Mouse (Mus musculus) hematopoietic stem cell, adult 5-6 weeks (primary cell): ENCODE results near the gene Ltbp1. TPM values are rescaled to one million over a fixed set of nuclear protein-coding genes. Genes with fewer than 3 reads are reported as not detected.

Experiments used
- ATAC-seq, 2 experiments: fragments of 125-278 bp in 1 of 2; replicated peaks in 1 of 2; 2 replicates each; pipeline ENCODE4 v1.8.0; 2016 to 2017; ENCODE audit warnings: inconsistent platforms in 2 of 2, mild to moderate bottlenecking in 2 of 2, moderate number of reproducible peaks in 2 of 2, low read depth in 1 of 2, moderate TSS enrichment in 1 of 2; ENCODE audit not compliant: low FRiP score in 2 of 2, poor library complexity in 2 of 2, severe bottlenecking in 2 of 2, insufficient read depth in 1 of 2, low TSS enrichment in 1 of 2
- total RNA-seq: library from RNA; stranded (forward); fragments of 172-1452, 232-1000 nt; gene quantifications from 2 replicates; pipeline ENCODE4 v1.2.3, GENCODE M21; 2017

The Ltbp1 gene
- total RNA-seq, 1 experiment from 2014 or later = 1.0 TPM

DNA sequence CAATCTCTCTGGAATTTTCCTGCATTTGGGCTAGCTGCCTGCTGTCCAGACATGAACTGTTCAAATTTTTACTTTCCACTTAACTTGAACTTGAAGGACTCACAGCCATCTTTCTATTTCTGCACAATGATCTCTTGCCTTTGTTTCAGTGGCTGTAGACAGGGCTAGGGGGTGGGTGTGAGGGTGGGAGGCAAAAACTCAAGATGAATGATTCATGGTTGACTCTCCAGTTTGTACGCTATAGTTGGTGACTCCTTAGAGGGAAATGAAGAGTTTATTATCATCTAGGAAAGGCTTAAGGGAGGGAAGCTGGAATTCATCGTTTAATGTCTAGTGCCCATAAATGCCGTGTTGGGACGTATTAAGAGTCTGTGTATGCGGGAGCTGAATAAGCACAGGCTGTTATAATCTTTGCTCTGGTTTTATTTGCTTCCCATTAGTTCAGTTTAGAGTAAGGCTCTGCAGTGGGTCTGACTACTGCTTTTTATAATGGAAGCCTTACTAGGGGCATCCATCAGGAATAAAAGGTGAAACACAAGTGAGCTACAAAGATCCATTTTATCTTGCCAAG lies 436.0 kb downstream of the Ltbp1 start:
- no peak for ATAC-seq
